Mouse (Mus musculus) skeletal muscle tissue, adult 2 months (tissue): ENCODE results near the gene Ceacam1.

Experiments used
- DNase-seq: peaks from one replicate; pipeline ENCODE4 v3.0.0-alpha.2; 2012; ENCODE audit warnings: low read depth, low spot score

Ceacam1 gene

GRCm38 (mm10) chr7:25411861-25412260, 65.5 kb downstream of the Ceacam1 start:
- DNase-seq, result no peak
